Mouse (Mus musculus): ENCODE measurements at regions not wholly inside any gene's neighbourhood (a gene's known extent, or its start where the extent isn't known, plus 50 kb on each side); places are given as distances from the start of the nearest gene placed in this dataset.

DNA sequence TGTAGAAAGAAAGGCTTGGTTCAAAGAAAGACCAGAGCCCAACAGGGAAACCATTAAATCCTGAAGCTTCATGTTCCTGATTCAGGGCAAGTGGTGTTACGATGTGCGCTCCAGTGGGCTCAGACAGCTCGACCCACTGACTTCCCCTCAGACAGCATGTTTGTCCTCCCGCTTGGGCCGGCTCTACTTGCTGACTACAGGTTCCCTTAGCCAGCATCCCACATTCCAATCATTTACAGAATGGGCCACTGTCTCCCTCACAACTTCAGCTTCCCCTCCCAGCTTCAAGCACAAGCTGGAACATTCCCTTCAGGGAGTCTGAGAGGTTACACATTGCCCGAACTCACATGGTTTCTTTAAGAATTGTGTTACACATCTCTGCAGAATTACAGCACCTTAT lies 372.7 kb upstream of the Cdh4 start:
- Histone ChIP-seq H3K4me1 (replicated peaks) (peaks cover 8% of the 10 kb centered on the region), H3K27me3 (0 out of 2 replicates have a peak, but pooled peaks cover 2% of the 10 kb centered on the region), H3K4me3 (no peak overlapping the region), H3K9me3 (no peaks in the 10 kb centered on the region), H3K9ac (no peak overlapping the region), H3K4me2 (no peak overlapping the region), H3K27ac (replicated peaks) (no peak overlapping the region), H3K36me3 (no peaks in the 10 kb centered on the region)
- 81% methylated on average over 6 of the region's 6 CpGs for WGBS
- ATAC-seq (ENCODE audit: low FRiP score, low read depth) = no peak

- Histone ChIP-seq H3K4me1 (replicated peaks) (0 out of 2 replicates have a peak, but pooled peaks cover under 1% of the 10 kb centered on the region), H3K9ac (no peak overlapping the region), H3K27me3 (0 out of 2 replicates have a peak, but pooled peaks cover 2% of the 10 kb centered on the region), H3K36me3 (no peaks in the 10 kb centered on the region), H3K4me2 (no peak overlapping the region), H3K9me3 (no peaks in the 10 kb centered on the region), H3K27ac (replicated peaks) (no peak overlapping the region), H3K4me3 (no peak overlapping the region)
- ATAC-seq (ENCODE audit: low FRiP score, low read depth) = no peak
- WGBS = 57% methylated on average over 1 of the region's 1 CpGs
Measured at GRCm38 (mm10) chr2:179070346-179070745, 371.9 kb upstream of the Cdh4 start.

DNA sequence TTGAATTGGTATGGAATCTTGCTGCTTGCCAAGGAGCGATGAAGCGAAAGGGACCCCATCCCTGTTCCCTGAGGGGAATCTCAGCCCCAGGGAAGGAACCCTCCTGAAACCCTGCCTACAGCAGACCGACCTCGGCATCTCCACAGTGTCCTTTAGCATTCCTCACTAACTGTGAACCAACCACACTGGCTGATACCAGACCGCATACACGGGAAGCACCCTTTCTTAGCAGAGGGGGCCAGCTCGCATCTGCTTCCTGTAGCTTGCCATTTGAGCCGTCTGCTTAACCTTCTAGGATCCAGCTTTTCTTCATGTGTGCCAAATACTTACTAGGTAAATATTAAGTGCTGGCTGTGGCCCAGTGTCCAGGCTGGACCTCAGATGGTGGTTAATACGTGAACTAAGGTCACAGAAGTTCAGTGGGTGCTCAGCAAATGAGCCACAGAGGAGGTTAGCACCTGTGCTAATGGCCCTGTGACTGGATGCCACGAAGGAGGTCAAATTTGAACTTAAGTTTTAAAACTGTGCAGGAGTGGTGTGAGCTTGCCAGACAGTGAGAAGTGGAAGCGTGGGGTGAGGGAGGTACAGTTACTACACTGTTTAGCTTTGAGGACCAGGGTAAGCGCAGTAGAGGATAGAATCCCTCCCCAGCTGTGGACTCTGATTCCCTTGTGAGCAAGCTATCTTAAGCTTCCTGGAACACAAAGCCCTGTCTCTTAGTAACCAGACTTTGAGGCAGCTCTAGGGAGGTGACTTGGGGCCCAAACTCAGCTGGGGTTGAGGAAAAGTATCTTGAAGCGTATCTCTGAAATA lies 361.6 kb upstream of the Cdh4 start:
- H3K36me3 ChIP-seq = no peaks in the 10 kb centered on the region
- no peak for ATAC-seq (ENCODE audit: low FRiP score, low read depth)
- H3K9me3 ChIP-seq = no peaks in the 10 kb centered on the region
- whole genome bisulfite sequencing = 77% methylated on average over 13 of the region's 13 CpGs
- no peak overlapping the region for H3K4me3 ChIP-seq
- H3K27me3 ChIP-seq = no peaks in the 10 kb centered on the region
- H3K4me2 ChIP-seq = no peak overlapping the region
- H3K4me1 ChIP-seq (replicated peaks) = 0 out of 2 replicates have a peak, but pooled peaks cover 3% of the 10 kb centered on the region
- no peak overlapping the region for H3K9ac ChIP-seq
- H3K27ac ChIP-seq (replicated peaks) = no peak overlapping the region

DNA sequence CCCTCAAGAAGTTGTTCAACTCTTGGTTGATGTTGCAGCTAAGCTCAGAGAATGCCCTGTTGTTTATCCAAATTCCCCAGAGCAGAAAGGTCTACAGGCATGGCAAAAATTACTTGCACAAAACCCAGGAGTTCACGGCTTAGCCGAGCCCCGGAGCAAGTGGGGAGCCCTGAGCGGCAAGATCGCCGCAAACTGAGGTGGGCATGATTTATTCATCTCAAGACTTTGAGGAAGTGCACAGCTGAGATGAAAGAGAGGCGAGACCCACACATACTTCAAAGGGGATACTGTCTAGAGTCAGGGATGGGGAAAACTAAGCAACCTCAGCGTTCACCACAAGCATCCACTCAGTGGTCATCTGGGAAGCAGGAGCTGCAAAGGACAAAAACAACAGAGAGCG lies 355.3 kb upstream of the Cdh4 start:
- Histone ChIP-seq H3K4me3 (no peak overlapping the region), H3K9ac (no peak overlapping the region), H3K27me3 (no peaks in the 10 kb centered on the region), H3K4me2 (no peak overlapping the region), H3K9me3 (no peaks in the 10 kb centered on the region), H3K4me1 (replicated peaks) (no peaks in the 10 kb centered on the region), H3K36me3 (no peaks in the 10 kb centered on the region), H3K27ac (replicated peaks) (no peak overlapping the region)
- WGBS = 94% methylated on average over 9 of the region's 9 CpGs
- ATAC-seq (ENCODE audit: low FRiP score, low read depth) = no peak

DNA sequence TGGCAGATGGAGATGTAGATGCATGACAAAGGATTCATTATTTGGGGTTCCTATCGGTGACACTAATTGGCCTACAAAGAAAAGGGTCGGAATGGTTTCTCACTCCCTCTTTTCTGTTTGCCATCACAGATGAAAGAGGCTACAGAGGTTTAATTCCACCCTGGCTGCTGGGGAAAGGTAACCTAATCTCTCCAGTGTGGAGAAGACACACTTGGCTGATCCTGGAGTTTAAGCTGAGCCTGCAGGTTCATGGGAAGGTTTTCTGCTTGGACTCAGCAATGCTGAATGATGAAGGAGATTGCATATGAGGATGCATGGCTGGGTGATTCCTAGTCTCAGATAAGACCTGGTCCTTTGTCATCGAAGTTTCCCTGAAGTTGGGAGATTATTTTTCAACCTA lies 350.8 kb upstream of the Cdh4 start:
- Histone ChIP-seq H3K36me3 (no peaks in the 10 kb centered on the region), H3K9me3 (no peaks in the 10 kb centered on the region), H3K27me3 (no peaks in the 10 kb centered on the region), H3K4me3 (no peak overlapping the region), H3K4me1 (replicated peaks) (peaks cover 11% of the 10 kb centered on the region), H3K27ac (replicated peaks) (no peak overlapping the region), H3K9ac (no peak overlapping the region), H3K4me2 (no peak overlapping the region)
- WGBS = 56% methylated on average over 3 of the region's 3 CpGs
- ATAC-seq (ENCODE audit: low FRiP score, low read depth) = no peak

DNA sequence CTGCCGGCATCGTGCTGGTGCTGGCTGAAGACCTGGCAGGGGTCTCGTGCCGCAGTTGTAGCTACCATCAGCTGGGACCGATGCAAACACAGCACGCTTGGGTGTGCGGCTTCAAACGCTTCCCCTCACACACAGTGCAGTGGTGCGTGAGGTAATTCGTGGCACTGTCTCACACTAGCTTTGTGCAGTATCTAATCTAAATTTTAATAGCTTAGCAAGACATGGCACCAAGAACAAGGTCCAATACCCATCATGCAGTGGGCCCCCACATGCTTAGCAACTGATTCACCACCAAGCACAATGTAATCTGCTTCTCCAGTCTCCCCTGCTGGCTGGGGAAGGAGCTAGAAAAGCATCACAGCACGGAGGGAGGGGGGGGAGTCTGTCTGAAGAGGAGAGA lies 348.2 kb upstream of the Cdh4 start:
- H3K9ac ChIP-seq = 0 out of 2 replicates have a peak overlapping the region, but pooled peaks have one; percentile 1
- H3K36me3 ChIP-seq = no peaks in the 10 kb centered on the region
- H3K4me1 ChIP-seq (replicated peaks) = peaks cover 11% of the 10 kb centered on the region
- ATAC-seq (ENCODE audit: low FRiP score, low read depth) = peak; percentile 68
- H3K27me3 ChIP-seq = no peaks in the 10 kb centered on the region
- H3K9me3 ChIP-seq = no peaks in the 10 kb centered on the region
- peak overlapping the region; percentile 41 for H3K4me2 ChIP-seq
- H3K4me3 ChIP-seq = no peak overlapping the region
- WGBS = 30% methylated on average over 11 of the region's 11 CpGs
- 0 out of 2 replicates have a peak overlapping the region, but pooled peaks have one; percentile 42 for H3K27ac ChIP-seq (replicated peaks)

DNA sequence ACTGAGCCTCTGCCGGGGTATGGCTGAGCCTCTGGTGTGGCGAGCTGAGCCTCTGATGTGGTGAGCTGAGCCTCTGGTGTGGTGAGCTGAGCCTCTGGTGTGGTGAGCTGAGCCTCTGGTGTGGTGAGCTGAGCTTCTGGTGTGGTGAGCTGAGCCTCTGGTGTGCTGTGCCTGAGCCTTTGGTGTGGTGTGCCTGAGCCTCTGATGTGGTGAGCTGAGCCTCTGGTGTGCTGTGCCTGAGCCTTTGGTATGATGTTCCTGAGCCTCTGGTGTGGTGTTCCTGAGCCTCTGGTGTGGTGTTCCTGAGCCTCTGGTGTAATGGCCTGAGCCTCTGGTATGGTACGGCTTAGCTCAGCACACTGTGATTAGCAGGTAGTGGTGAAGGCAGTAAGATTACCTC lies 346.2 kb upstream of the Cdh4 start:
- no peak for ATAC-seq (ENCODE audit: low FRiP score, low read depth)
- no peaks in the 10 kb centered on the region for H3K9me3 ChIP-seq
- 94% methylated on average over 3 of the region's 3 CpGs for WGBS

GRCm38 (mm10) chr2:179096861-179097260 lies 345.4 kb upstream of the Cdh4 start:
- ATAC-seq (ENCODE audit: low FRiP score, low read depth) = no peak
- H3K36me3 ChIP-seq = no peaks in the 10 kb centered on the region
- no peak overlapping the region for H3K27ac ChIP-seq (replicated peaks)
- H3K4me3 ChIP-seq = no peak overlapping the region
- no peaks in the 10 kb centered on the region for H3K27me3 ChIP-seq
- WGBS = 33% methylated on average over 4 of the region's 4 CpGs
- H3K4me2 ChIP-seq = no peak overlapping the region
- H3K4me1 ChIP-seq (replicated peaks) = peaks cover 11% of the 10 kb centered on the region
- no peaks in the 10 kb centered on the region for H3K9me3 ChIP-seq
- H3K9ac ChIP-seq = no peak overlapping the region

More for the DNA sequence above, 346.2 kb upstream of the Cdh4 start:
- Histone ChIP-seq H3K4me2 (no peak overlapping the region), H3K9ac (no peak overlapping the region), H3K4me3 (no peak overlapping the region), H3K36me3 (no peaks in the 10 kb centered on the region), H3K27ac (replicated peaks) (no peak overlapping the region), H3K4me1 (replicated peaks) (peaks cover 11% of the 10 kb centered on the region), H3K27me3 (no peaks in the 10 kb centered on the region)

- Histone ChIP-seq H3K4me3 (no peak overlapping the region), H3K9me3 (no peaks in the 10 kb centered on the region), H3K36me3 (no peaks in the 10 kb centered on the region), H3K4me1 (replicated peaks) (no peaks in the 10 kb centered on the region), H3K27me3 (no peaks in the 10 kb centered on the region), H3K27ac (replicated peaks) (no peak overlapping the region), H3K9ac (no peak overlapping the region), H3K4me2 (no peak overlapping the region)
- WGBS = 94% methylated on average over 1 of the region's 1 CpGs
- ATAC-seq (ENCODE audit: low FRiP score, low read depth) = no peak
Measured at GRCm38 (mm10) chr2:179099783-179100182, 342.4 kb upstream of the Cdh4 start.

- no peak for ATAC-seq (ENCODE audit: low FRiP score, low read depth)
- no peak overlapping the region for H3K4me2 ChIP-seq
- H3K27ac ChIP-seq (replicated peaks) = no peak overlapping the region
- WGBS = 79% methylated on average over 1 of the region's 1 CpGs
- H3K4me1 ChIP-seq (replicated peaks) = 0 out of 2 replicates have a peak, but pooled peaks cover 3% of the 10 kb centered on the region
- no peak overlapping the region for H3K9ac ChIP-seq
- no peaks in the 10 kb centered on the region for H3K27me3 ChIP-seq
- no peak overlapping the region for H3K4me3 ChIP-seq
- H3K36me3 ChIP-seq = no peaks in the 10 kb centered on the region
- no peaks in the 10 kb centered on the region for H3K9me3 ChIP-seq
Measured at GRCm38 (mm10) chr2:179103114-179103513, 339.1 kb upstream of the Cdh4 start.

GRCm38 (mm10) chr2:179112951-179113350 lies 329.3 kb upstream of the Cdh4 start:
- 0 out of 2 replicates have a peak, but pooled peaks have one; percentile 38 for ATAC-seq (ENCODE audit: low FRiP score, low read depth)
- Histone ChIP-seq H3K9me3 (no peaks in the 10 kb centered on the region), H3K36me3 (no peaks in the 10 kb centered on the region), H3K27ac (replicated peaks) (no peak overlapping the region), H3K4me1 (replicated peaks) (peaks cover 17% of the 10 kb centered on the region), H3K4me3 (no peak overlapping the region), H3K9ac (no peak overlapping the region), H3K4me2 (no peak overlapping the region), H3K27me3 (peaks cover 4% of the 10 kb centered on the region)
- 19% methylated on average over 5 of the region's 5 CpGs for WGBS

GRCm38 (mm10) chr2:179128018-179128417 lies 314.2 kb upstream of the Cdh4 start:
- Histone ChIP-seq H3K36me3 (no peaks in the 10 kb centered on the region), H3K27ac (replicated peaks) (no peak overlapping the region), H3K9ac (no peak overlapping the region), H3K9me3 (no peaks in the 10 kb centered on the region), H3K4me3 (no peak overlapping the region), H3K4me1 (replicated peaks) (no peaks in the 10 kb centered on the region), H3K4me2 (no peak overlapping the region), H3K27me3 (no peaks in the 10 kb centered on the region)
- no peak for ATAC-seq (ENCODE audit: low FRiP score, low read depth)
- WGBS = 90% methylated on average over 3 of the region's 3 CpGs

All from hindbrain, embryonic 15.5 days (tissue).